Mouse (Mus musculus) C2C12 (cell line): ENCODE measurements around the gene Elmsan1.

Experiments used
- CTCF ChIP-seq: IDR thresholded peaks from one replicate; pipeline ENCODE4 v1.5.1; 2011; ENCODE audit not compliant: control insufficient read depth, insufficient read depth, insufficient read length
- MYOG ChIP-seq: IDR thresholded peaks from one replicate; pipeline ENCODE4 v1.6.1; 2011; ENCODE audit not compliant: control insufficient read depth, insufficient read length; ENCODE audit errors: extremely low read depth

DNA sequence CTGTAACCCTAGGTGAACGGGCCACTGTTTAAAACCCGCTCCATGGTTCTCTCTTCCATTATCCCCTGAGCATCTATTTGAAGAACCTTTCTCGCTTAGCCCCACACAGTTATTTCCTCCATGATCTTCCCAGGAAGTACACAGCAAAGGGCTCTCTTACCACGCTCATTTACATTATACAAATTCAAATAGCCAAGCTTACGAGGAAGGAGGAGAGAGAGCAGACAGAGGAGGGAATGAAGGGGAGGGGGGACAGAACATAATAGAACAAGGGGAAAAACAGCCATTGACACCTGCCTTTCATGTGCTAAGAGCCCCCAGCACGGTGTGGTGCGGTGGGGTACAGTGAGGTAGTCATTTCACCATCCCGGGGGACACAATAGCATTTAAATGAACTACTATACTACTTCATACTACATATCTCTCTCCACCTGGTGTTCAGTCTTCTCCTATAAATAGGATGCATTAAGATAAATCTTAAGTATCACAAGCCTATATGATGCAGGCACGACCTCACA, 7.6 kb downstream of the Elmsan1 start:
- TF ChIP-seq CTCF (no peak), MYOG (no peak)
